Mouse (Mus musculus) lung, embryonic 14.5 days (tissue): Measurements from ENCODE around the gene Armh4. TPM values are rescaled to one million over a fixed set of nuclear protein-coding genes. Genes with fewer than 3 reads are reported as not detected.

Experiments
- ATAC-seq: fragments of 200-750 bp; cut with Nextera tagmentation; 2 replicates; pipeline ENCODE4 v1.8.0; 2017; ENCODE audit warnings: mild to moderate bottlenecking, moderate TSS enrichment, moderate library complexity; ENCODE audit not compliant: insufficient read depth
- DNase-seq: peaks from one replicate; pipeline ENCODE4 v3.0.0-alpha.2; 2015
- H3K27ac ChIP-seq: fragments of 300-500 bp; sonication (generic); 2 replicates; pipeline ENCODE4 v1.5.1; 2014; ENCODE audit warnings: low read depth, mild to moderate bottlenecking, moderate library complexity
- H3K27me3 ChIP-seq: fragments of 300-500 bp; sonication (generic); 2 replicates; pipeline ENCODE4 v1.6.1; 2014; ENCODE audit warnings: low read length, control low read depth; ENCODE audit not compliant: insufficient read depth
- H3K36me3 ChIP-seq: fragments of 300-500 bp; sonication (generic); 2 replicates; pipeline ENCODE4 v1.6.1; 2014; ENCODE audit warnings: control low read depth; ENCODE audit not compliant: insufficient read depth
- H3K4me1 ChIP-seq: fragments of 300-500 bp; sonication (generic); 2 replicates; pipeline ENCODE4 v1.6.1; 2014; ENCODE audit warnings: antibody characterized with exemption, control low read depth; ENCODE audit not compliant: insufficient read depth
- H3K4me2 ChIP-seq: fragments of 300-500 bp; sonication (generic); 2 replicates; pipeline ENCODE4 v1.6.1; 2014; ENCODE audit warnings: mild to moderate bottlenecking
- H3K4me3 ChIP-seq: fragments of 300-500 bp; sonication (generic); 2 replicates; pipeline ENCODE4 v1.5.1; 2014; ENCODE audit warnings: low read depth, low read length
- H3K9ac ChIP-seq: fragments of 300-500 bp; sonication (generic); 2 replicates; pipeline ENCODE4 v1.6.1; 2014
- H3K9me3 ChIP-seq: fragments of 300-500 bp; sonication (generic); 2 replicates; pipeline ENCODE4 v1.6.1; 2016; ENCODE audit warnings: low read depth, low read length, control low read depth
- CTCF ChIP-seq: IDR thresholded peaks from 2 replicates; pipeline ENCODE4 v1.5.1; 2016; ENCODE audit warnings: antibody characterized with exemption, low read depth
- WGBS: fragments of 180-500 bp; shearing (Covaris S2); extraction: QIAGEN DNeasy Blood & Tissue Kit; methylation state at CpG from one replicate; pipeline ENCODE4 v1.1.7; 2014; 5-methylcytosine and 5-hydroxymethylcytosine counted together
- polyA plus RNA-seq: library from polyadenylated mRNA; unstranded; fragments of >200 nt; fragmentation: Nextera tagmentation; extraction: Ambion mirVana; gene quantifications from 2 replicates; pipeline ENCODE4 v1.2.1, GENCODE M21; 2014

Armh4 gene
- polyA plus RNA-seq, 1 experiment from 2014 or later = 12.0 TPM

GRCm38 (mm10) chr14:49733950-49734349, 49.2 kb downstream of the Armh4 start:
- DNase-seq = peak; percentile 70

DNA sequence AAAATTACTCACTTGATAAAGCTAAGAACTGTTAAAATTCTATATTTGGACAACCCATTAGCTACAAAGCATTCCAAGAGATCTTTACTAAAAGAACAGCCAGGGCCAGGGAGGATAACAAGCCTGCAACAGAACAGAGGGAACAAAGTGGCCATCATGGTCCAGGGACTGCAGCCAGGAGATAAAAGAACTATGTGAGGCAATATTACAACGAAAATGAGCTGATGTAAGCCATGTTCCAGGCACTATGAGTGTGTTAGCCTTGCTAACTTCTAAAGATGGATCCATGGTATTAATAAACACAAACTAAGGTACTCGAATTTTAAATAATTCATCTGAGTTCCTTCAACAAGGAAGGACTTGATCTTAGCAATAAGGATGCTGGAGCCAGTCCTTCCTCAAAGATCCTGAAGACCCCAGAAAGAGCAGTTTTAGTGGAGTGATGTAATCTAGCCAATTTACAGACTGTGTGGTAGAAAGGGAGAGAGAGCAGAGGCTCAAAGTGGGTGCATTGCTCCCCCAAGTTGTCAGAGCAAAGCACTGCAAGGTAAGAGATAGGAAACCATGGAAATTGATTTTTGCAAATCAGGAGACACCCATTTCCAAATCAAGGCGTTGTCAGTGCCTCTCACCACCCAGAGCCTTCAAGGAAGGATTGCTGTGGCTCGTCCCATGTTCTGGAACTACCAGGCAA, 59.7 kb downstream of the Armh4 start:
- Histone ChIP-seq H3K27me3 (no peaks in the 10 kb centered on the region), H3K9me3 (no peaks in the 10 kb centered on the region), H3K4me2 (no peak overlapping the region), H3K4me3 (no peak overlapping the region), H3K27ac (no peak overlapping the region), H3K36me3 (no peaks in the 10 kb centered on the region), H3K4me1 (no peaks in the 10 kb centered on the region), H3K9ac (no peak overlapping the region)
- WGBS = 42% methylated on average over 4 of the region's 4 CpGs
- peak; percentile 30 for DNase-seq
- no peak for ATAC-seq
- TF ChIP-seq CTCF = peak; percentile 60

More at GRCm38 (mm10) chr14:49733950-49734349, 49.2 kb downstream of the Armh4 start:
- H3K27me3 ChIP-seq = no peaks in the 10 kb centered on the region
- H3K4me3 ChIP-seq = no peak overlapping the region
- H3K4me1 ChIP-seq = no peaks in the 10 kb centered on the region
- TF ChIP-seq CTCF = peak; percentile 61
- 0 out of 2 replicates have a peak, but pooled peaks have one; percentile 47 for ATAC-seq
- H3K36me3 ChIP-seq = no peaks in the 10 kb centered on the region
- no peak overlapping the region for H3K27ac ChIP-seq
- H3K4me2 ChIP-seq = no peak overlapping the region
- no peaks in the 10 kb centered on the region for H3K9me3 ChIP-seq
- H3K9ac ChIP-seq = no peak overlapping the region

DNA sequence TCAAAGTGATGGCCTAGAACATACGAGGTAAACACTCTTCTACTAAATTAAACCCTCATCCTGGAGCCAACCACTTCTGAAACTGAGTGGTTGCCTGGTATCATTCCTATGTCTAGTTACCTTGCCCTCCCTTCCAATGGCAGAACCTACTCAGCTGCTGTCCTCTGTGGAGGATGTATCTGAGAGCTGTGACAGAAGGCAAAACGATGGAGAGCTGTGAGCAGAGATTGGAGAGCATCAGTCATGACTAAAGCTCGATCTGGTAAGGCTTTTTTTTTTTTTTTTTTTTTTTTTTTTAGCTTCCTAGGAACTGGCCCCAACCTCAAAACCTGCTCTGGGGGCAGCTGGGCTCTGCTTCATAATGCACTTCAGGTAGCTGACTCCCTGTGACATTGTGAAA, 60.4 kb downstream of the Armh4 start:
- Histone ChIP-seq H3K4me1 (no peaks in the 10 kb centered on the region), H3K36me3 (no peaks in the 10 kb centered on the region), H3K4me3 (no peak overlapping the region), H3K9ac (no peak overlapping the region), H3K27me3 (no peaks in the 10 kb centered on the region), H3K9me3 (no peaks in the 10 kb centered on the region), H3K4me2 (no peak overlapping the region), H3K27ac (no peak overlapping the region)
- no peak for ATAC-seq
- 52% methylated on average over 3 of the region's 3 CpGs for WGBS
- DNase-seq = no peak
- TF ChIP-seq CTCF = no peak

GRCm38 (mm10) chr14:49721281-49721680, 61.9 kb downstream of the Armh4 start:
- H3K9me3 ChIP-seq = no peaks in the 10 kb centered on the region
- no peak for DNase-seq
- H3K4me3 ChIP-seq = no peak overlapping the region
- no peak overlapping the region for H3K27ac ChIP-seq
- no peaks in the 10 kb centered on the region for H3K27me3 ChIP-seq
- H3K4me2 ChIP-seq = no peak overlapping the region
- no peaks in the 10 kb centered on the region for H3K4me1 ChIP-seq
- H3K9ac ChIP-seq = no peak overlapping the region
- ATAC-seq = no peak
- TF ChIP-seq CTCF = no peak
- no peaks in the 10 kb centered on the region for H3K36me3 ChIP-seq
- WGBS = 45% methylated on average over 1 of the region's 1 CpGs

DNA sequence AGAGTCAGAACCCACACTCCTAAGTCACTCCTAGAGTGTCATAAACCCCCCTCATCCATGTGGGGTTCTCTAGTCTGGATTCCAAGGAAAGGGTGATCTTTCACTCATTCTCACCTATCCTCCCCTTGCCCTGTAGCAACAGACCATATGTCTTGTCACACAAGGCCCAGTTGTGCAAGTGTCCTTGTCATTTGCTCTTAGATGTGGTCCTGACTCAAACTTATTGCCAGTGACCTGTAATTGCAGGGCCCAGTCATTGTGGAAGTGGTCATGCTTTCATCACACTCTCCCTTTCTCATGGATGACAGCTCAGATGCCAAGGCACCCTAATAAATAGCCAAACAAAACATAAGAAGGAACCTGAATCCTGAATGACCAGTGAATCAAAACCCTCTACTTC, 63.5 kb downstream of the Armh4 start:
- no peak for ATAC-seq
- Histone ChIP-seq H3K36me3 (no peaks in the 10 kb centered on the region), H3K4me2 (no peak overlapping the region), H3K4me1 (no peaks in the 10 kb centered on the region), H3K4me3 (no peak overlapping the region), H3K9me3 (no peaks in the 10 kb centered on the region), H3K9ac (no peak overlapping the region), H3K27me3 (no peaks in the 10 kb centered on the region), H3K27ac (no peak overlapping the region)
- DNase-seq = no peak
- no peak for TF ChIP-seq CTCF

DNA sequence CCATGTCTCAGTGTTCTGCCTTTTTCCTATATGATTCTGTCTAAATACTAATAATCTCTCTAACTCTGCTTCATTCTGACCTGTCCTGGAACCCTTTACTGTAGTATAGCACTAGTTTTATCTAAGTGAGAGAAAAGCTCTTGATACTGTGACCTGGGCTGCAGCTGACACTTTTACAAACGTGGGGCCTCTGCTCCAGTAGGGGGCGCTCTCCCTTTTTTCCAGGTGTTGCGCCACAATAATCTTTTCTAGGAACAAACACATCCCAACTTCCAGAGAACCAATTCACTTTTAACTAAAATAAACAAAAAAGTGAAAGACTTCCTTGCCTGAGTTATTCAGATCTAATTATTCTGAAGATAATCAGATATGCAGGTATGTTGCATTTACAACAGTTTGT, 72.2 kb downstream of the Armh4 start:
- no peak overlapping the region for H3K27ac ChIP-seq
- no peak for DNase-seq
- no peaks in the 10 kb centered on the region for H3K4me1 ChIP-seq
- WGBS = 31% methylated on average over 3 of the region's 3 CpGs
- TF ChIP-seq CTCF = no peak
- no peak for ATAC-seq
- no peak overlapping the region for H3K4me3 ChIP-seq
- no peaks in the 10 kb centered on the region for H3K36me3 ChIP-seq
- H3K9me3 ChIP-seq = no peaks in the 10 kb centered on the region
- H3K9ac ChIP-seq = no peak overlapping the region
- no peaks in the 10 kb centered on the region for H3K27me3 ChIP-seq
- H3K4me2 ChIP-seq = no peak overlapping the region

DNA sequence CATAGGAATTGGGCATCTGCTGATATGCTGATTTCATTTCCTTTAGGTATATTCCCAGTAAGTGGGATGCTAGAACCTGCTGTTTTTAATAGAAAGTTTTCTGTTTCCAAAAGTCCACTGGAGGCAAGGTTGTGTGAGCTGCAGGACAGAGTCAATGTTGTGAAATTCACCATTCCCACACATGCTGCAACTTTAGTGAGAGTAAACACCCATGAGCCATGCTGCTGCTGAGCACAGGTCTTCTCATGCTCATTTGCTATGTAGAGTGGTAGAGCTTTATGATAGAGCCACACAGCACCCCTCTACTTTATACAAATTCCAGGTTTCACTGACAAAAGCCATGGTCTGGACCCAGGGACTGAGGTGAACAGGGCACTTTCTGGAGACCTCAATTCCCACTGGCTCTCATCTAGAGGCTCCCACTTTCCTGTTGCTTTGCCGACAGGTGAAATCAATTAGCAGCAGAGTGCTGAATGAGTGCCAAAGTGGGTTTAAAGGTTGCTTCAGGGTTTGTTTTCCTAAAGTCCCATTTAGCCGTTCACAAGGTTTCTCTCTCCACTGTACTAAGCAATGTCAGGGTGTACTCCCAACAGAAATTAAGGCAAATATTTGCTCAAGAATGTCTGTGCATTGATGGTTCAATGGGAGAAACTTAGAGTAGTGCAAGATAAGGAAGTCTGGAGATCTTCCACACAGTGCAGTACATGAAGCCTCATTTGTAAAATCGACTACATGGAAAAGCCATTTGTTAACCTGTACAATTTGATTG, 79.6 kb downstream of the Armh4 start:
- Histone ChIP-seq H3K4me3 (no peak overlapping the region), H3K9me3 (no peaks in the 10 kb centered on the region), H3K4me2 (no peak overlapping the region), H3K27ac (no peak overlapping the region), H3K36me3 (no peaks in the 10 kb centered on the region), H3K9ac (no peak overlapping the region), H3K4me1 (0 out of 2 replicates have a peak, but pooled peaks cover 4% of the 10 kb centered on the region), H3K27me3 (no peaks in the 10 kb centered on the region)
- ATAC-seq (no peak), DNase-seq (peak; percentile 14)
- 24% methylated on average over 3 of the region's 3 CpGs for WGBS
- no peak for TF ChIP-seq CTCF
